Mouse (Mus musculus) hindbrain, embryonic 10.5 days (tissue): ENCODE measurements around the gene Pcx. TPM values are rescaled to one million over a fixed set of nuclear protein-coding genes. Genes with fewer than 3 reads are reported as not detected.
A peak's percentile ranks its signal among the peaks of the same experiment; 100 is the strongest.

Experiments used
- DNase-seq: peaks from one replicate; pipeline ENCODE4 v3.0.0-alpha.2; 2017; ENCODE audit warnings: low spot score
- H3K27ac ChIP-seq: fragments of 300-500 bp; sonication (generic); 2 replicates; pipeline ENCODE4 v1.5.1; 2016; ENCODE audit warnings: mild to moderate bottlenecking, moderate library complexity
- H3K27me3 ChIP-seq: fragments of 300-500 bp; sonication (generic); 2 replicates; pipeline ENCODE4 v1.6.1; 2016; ENCODE audit warnings: mild to moderate bottlenecking; ENCODE audit not compliant: poor library complexity, insufficient read depth, severe bottlenecking
- H3K36me3 ChIP-seq: fragments of 300-500 bp; sonication (generic); 2 replicates; pipeline ENCODE4 v1.6.1; 2016; ENCODE audit warnings: mild to moderate bottlenecking, moderate library complexity
- H3K4me1 ChIP-seq: fragments of 300-500 bp; sonication (generic); replicated peaks from 2 replicates; pipeline ENCODE4 v1.6.1; 2016; ENCODE audit warnings: mild to moderate bottlenecking
- H3K4me3 ChIP-seq: fragments of 300-500 bp; sonication (generic); 2 replicates; pipeline ENCODE4 v1.5.1; 2016; ENCODE audit warnings: mild to moderate bottlenecking, moderate library complexity
- H3K9me3 ChIP-seq: fragments of 300-500 bp; sonication (generic); 2 replicates; pipeline ENCODE4 v1.6.1; 2016; ENCODE audit warnings: mild to moderate bottlenecking, moderate library complexity
- WGBS: fragments of 180-500 bp; shearing (Covaris S2); methylation state at CpG from one replicate; pipeline ENCODE4 v1.1.7; 2016; 5-methylcytosine and 5-hydroxymethylcytosine counted together
- polyA plus RNA-seq: library from polyadenylated mRNA; unstranded; fragments of >200 nt; fragmentation: Nextera tagmentation; extraction: Ambion mirVana; gene quantifications from 2 replicates; pipeline ENCODE4 v1.2.1, GENCODE M21; 2016

The Pcx gene
- polyA plus RNA-seq, 1 experiment from 2014 or later = 25.5 TPM

- no peaks in the 10 kb centered on the region for H3K27me3 ChIP-seq
- H3K36me3 ChIP-seq = no peaks in the 10 kb centered on the region
- H3K9me3 ChIP-seq = no peaks in the 10 kb centered on the region
- WGBS = 90% methylated on average over 1 of the region's 1 CpGs
- H3K4me1 ChIP-seq = peaks cover 7% of the 10 kb centered on the region
- H3K27ac ChIP-seq = no peak overlapping the region
- no peak for DNase-seq
- no peak overlapping the region for H3K4me3 ChIP-seq
These were observed 5.4 kb upstream of the Pcx start for GRCm38 (mm10) chr19:4504830-4505229.

- 78% methylated on average over 3 of the region's 3 CpGs for WGBS
- Histone ChIP-seq H3K27me3 (peaks cover 11% of the 10 kb centered on the region; the same call in 1 of the 2 replicates), H3K9me3 (no peaks in the 10 kb centered on the region), H3K4me3 (no peak overlapping the region), H3K4me1 (peaks cover 18% of the 10 kb centered on the region), H3K36me3 (no peaks in the 10 kb centered on the region), H3K27ac (no peak overlapping the region)
- DNase-seq = no peak
These were observed 2.5 kb upstream of the Pcx start for GRCm38 (mm10) chr19:4507746-4508145.

GRCm38 (mm10) chr19:4511116-4511841 lies 1.0 kb downstream of the Pcx start:
- Histone ChIP-seq H3K27me3 (peaks cover 11% of the 10 kb centered on the region; the same call in 1 of the 2 replicates), H3K4me1 (peaks cover 18% of the 10 kb centered on the region), H3K27ac (no peak overlapping the region), H3K9me3 (no peaks in the 10 kb centered on the region), H3K4me3 (peak overlapping the region; percentile 63), H3K36me3 (no peaks in the 10 kb centered on the region)
- 8% methylated on average over 13 of the region's 13 CpGs for WGBS
- DNase-seq = no peak

GRCm38 (mm10) chr19:4513236-4513858 lies 3.1 kb downstream of the Pcx start:
- Histone ChIP-seq H3K36me3 (no peaks in the 10 kb centered on the region), H3K9me3 (no peaks in the 10 kb centered on the region), H3K27me3 (peaks cover 11% of the 10 kb centered on the region; the same call in 1 of the 2 replicates), H3K27ac (no peak overlapping the region), H3K4me1 (peaks cover 18% of the 10 kb centered on the region), H3K4me3 (no peak overlapping the region)
- 81% methylated on average over 4 of the region's 4 CpGs for WGBS
- DNase-seq = no peak

- 63% methylated on average over 2 of the region's 2 CpGs for WGBS
- Histone ChIP-seq H3K4me1 (peaks cover 9% of the 10 kb centered on the region), H3K4me3 (no peak overlapping the region), H3K9me3 (no peaks in the 10 kb centered on the region), H3K27me3 (peaks cover 11% of the 10 kb centered on the region; the same call in 1 of the 2 replicates), H3K36me3 (no peaks in the 10 kb centered on the region), H3K27ac (no peak overlapping the region)
- peak; percentile 19 for DNase-seq
These were observed 5.5 kb downstream of the Pcx start for GRCm38 (mm10) chr19:4515746-4516145.

GRCm38 (mm10) chr19:4516288-4516687 lies 6.0 kb downstream of the Pcx start:
- Histone ChIP-seq H3K4me3 (no peak overlapping the region), H3K27me3 (peaks cover 8% of the 10 kb centered on the region; the same call in 1 of the 2 replicates), H3K9me3 (no peaks in the 10 kb centered on the region), H3K36me3 (no peaks in the 10 kb centered on the region), H3K4me1 (peaks cover 3% of the 10 kb centered on the region), H3K27ac (no peak overlapping the region)
- DNase-seq = no peak
- 67% methylated on average over 2 of the region's 2 CpGs for WGBS

DNA sequence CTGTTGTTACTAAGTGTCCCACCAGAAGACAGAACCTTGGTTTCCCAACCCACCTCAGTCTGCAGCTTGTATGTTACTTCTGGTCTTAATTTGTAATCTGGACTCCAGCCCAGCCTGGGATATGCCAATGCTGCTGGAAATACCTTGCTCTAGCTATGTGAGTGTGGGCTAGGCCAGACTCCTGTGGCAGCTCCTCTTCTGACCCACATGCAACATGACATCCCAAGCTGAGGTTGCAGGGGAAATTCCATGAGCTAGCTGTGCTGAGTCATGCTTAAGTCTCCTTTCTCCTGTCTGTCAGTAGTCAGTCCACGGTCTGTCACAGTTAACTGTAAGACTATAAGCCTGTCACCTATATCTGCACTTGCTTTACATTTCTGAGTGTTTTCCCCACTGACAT lies 7.2 kb downstream of the Pcx start:
- 76% methylated on average over 1 of the region's 1 CpGs for WGBS
- Histone ChIP-seq H3K27ac (no peak overlapping the region), H3K27me3 (no peaks in the 10 kb centered on the region), H3K9me3 (no peaks in the 10 kb centered on the region), H3K4me3 (no peak overlapping the region), H3K4me1 (no peaks in the 10 kb centered on the region), H3K36me3 (no peaks in the 10 kb centered on the region)
- DNase-seq = no peak

DNA sequence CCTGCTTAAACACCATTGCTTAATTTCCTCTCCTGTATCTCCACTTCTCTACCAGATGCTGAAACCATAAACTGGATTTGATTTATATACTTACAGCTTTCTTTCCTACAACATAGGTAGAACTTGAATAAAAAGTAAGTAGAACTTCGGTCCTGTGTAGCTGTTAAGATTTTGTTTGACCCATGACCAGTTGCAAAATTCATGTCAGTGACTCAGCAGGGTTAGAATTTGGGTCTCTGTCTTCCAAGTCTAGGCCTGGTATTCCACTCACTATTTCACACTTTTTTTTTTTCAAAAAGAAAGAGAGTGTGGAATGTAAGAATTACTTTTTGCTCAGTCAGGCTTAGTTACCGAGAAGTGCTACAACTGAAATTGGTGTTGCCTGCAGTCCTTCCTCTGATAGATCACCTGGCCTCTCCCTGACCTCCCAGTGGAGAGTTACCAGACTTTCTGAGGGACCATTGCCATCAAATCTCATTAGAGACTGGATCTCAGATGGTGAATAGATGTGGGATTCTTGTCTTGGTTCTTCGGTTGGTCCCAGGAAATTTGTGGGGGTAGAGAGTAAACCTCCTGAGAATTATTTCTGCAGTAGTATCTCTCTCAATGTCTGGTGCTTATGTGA lies 11.3 kb downstream of the Pcx start:
- Histone ChIP-seq H3K27ac (no peak overlapping the region), H3K36me3 (no peaks in the 10 kb centered on the region), H3K27me3 (no peaks in the 10 kb centered on the region), H3K4me1 (no peaks in the 10 kb centered on the region), H3K9me3 (no peaks in the 10 kb centered on the region), H3K4me3 (no peak overlapping the region)
- WGBS = 90% methylated on average over 3 of the region's 3 CpGs
- no peak for DNase-seq

GRCm38 (mm10) chr19:4534646-4535045 lies 24.4 kb downstream of the Pcx start:
- H3K4me1 ChIP-seq = no peaks in the 10 kb centered on the region
- H3K27me3 ChIP-seq = no peaks in the 10 kb centered on the region
- 89% methylated on average over 2 of the region's 2 CpGs for WGBS
- H3K36me3 ChIP-seq = no peaks in the 10 kb centered on the region
- H3K4me3 ChIP-seq = no peak overlapping the region
- no peak overlapping the region for H3K27ac ChIP-seq
- no peak for DNase-seq
- H3K9me3 ChIP-seq = no peaks in the 10 kb centered on the region

GRCm38 (mm10) chr19:4535922-4536321 lies 25.6 kb downstream of the Pcx start:
- H3K9me3 ChIP-seq = no peaks in the 10 kb centered on the region
- H3K4me3 ChIP-seq = no peak overlapping the region
- H3K36me3 ChIP-seq = no peaks in the 10 kb centered on the region
- no peak overlapping the region for H3K27ac ChIP-seq
- no peak for DNase-seq
- H3K27me3 ChIP-seq = no peaks in the 10 kb centered on the region
- no peaks in the 10 kb centered on the region for H3K4me1 ChIP-seq

- H3K4me3 ChIP-seq = no peak overlapping the region
- H3K27me3 ChIP-seq = no peaks in the 10 kb centered on the region
- 63% methylated on average over 3 of the region's 3 CpGs for WGBS
- H3K4me1 ChIP-seq = no peaks in the 10 kb centered on the region
- no peak for DNase-seq
- H3K9me3 ChIP-seq = no peaks in the 10 kb centered on the region
- H3K27ac ChIP-seq = no peak overlapping the region
- H3K36me3 ChIP-seq = no peaks in the 10 kb centered on the region
These were observed 26.3 kb downstream of the Pcx start for GRCm38 (mm10) chr19:4536606-4537005.

- Histone ChIP-seq H3K9me3 (no peaks in the 10 kb centered on the region), H3K36me3 (no peaks in the 10 kb centered on the region), H3K27me3 (no peaks in the 10 kb centered on the region), H3K4me3 (no peak overlapping the region), H3K27ac (no peak overlapping the region), H3K4me1 (no peaks in the 10 kb centered on the region)
- WGBS = 90% methylated on average over 6 of the region's 6 CpGs
- DNase-seq = no peak
These were observed 30.0 kb downstream of the Pcx start for GRCm38 (mm10) chr19:4540263-4540662.

DNA sequence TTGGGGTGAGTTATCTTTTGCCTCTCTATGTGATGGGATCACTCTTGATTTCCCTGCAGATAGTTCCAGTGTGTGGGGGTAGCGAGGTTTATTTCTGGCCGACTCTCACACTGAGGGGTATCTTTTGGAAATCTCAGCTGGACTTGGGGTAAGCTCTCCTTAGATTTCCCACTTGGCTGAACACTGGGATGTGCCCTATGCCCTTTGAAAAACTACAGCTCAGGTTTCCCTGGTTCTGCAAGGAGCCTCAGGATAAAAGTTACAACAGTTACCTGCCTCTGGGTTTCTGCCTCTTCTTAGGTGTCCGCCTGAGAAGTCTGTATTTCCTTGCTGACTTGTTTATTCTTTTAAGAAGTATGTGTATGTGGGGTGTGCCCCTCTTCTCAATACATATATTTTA lies 30.7 kb downstream of the Pcx start:
- no peaks in the 10 kb centered on the region for H3K9me3 ChIP-seq
- DNase-seq = no peak
- H3K4me1 ChIP-seq = no peaks in the 10 kb centered on the region
- no peaks in the 10 kb centered on the region for H3K36me3 ChIP-seq
- H3K27me3 ChIP-seq = no peaks in the 10 kb centered on the region
- no peak overlapping the region for H3K27ac ChIP-seq
- WGBS = 91% methylated on average over 3 of the region's 3 CpGs
- no peak overlapping the region for H3K4me3 ChIP-seq
